Mouse (Mus musculus) MEL (cell line): ENCODE measurements around the gene 4931414P19Rik. TPM values are rescaled to one million over a fixed set of nuclear protein-coding genes. Genes with fewer than 3 reads are reported as not detected.
A peak's percentile ranks its signal among the peaks of the same experiment; 100 is the strongest.

ENCODE experiments used
- DNase-seq: peaks from one replicate; pipeline ENCODE4 v3.0.0; 2011; ENCODE audit warnings: low read depth, low spot score
- H3K27ac ChIP-seq: 2 replicates; pipeline ENCODE4 v1.5.1; 2012; ENCODE audit warnings: low read depth, mild to moderate bottlenecking, control low read depth, low read length, moderate library complexity; ENCODE audit not compliant: control insufficient read depth
- H3K27me3 ChIP-seq, 2 experiments: fragments of 150-350 bp in 1 of 2; sonication (generic) in 1 of 2; 2 replicates each; pipeline ENCODE4 v1.6.1; 2012; ENCODE audit warnings: low read length in 2 of 2, mild to moderate bottlenecking in 2 of 2, improper control_type of control experiment in 1 of 2, moderate library complexity in 1 of 2; ENCODE audit not compliant: insufficient read depth in 2 of 2, control insufficient read depth in 1 of 2
- H3K36me3 ChIP-seq, 2 experiments: 2 replicates each; pipeline ENCODE4 v1.6.1; 2012 to 2014; ENCODE audit warnings: low read length in 2 of 2, improper control_type of control experiment in 1 of 2, inconsistent platforms in 1 of 2, mild to moderate bottlenecking in 1 of 2; ENCODE audit not compliant: insufficient read depth in 2 of 2, control insufficient read depth in 1 of 2
- H3K4me1 ChIP-seq, 2 experiments: fragments of 150-350 bp in 1 of 2; sonication (generic) in 1 of 2; 2 replicates each; pipeline ENCODE4 v1.6.1; 2012; ENCODE audit warnings: low read length in 2 of 2, improper control_type of control experiment in 1 of 2, mild to moderate bottlenecking in 1 of 2; ENCODE audit not compliant: insufficient read depth in 2 of 2, control insufficient read depth in 1 of 2
- H3K4me3 ChIP-seq, 2 experiments: fragments of 150-350 bp in 1 of 2; sonication (generic) in 1 of 2; 2 replicates each; pipeline ENCODE4 v1.5.1; 2012; ENCODE audit warnings: low read depth in 2 of 2, low read length in 2 of 2, mild to moderate bottlenecking in 2 of 2, moderate library complexity in 2 of 2, control low read depth in 1 of 2, improper control_type of control experiment in 1 of 2; ENCODE audit not compliant: control insufficient read depth in 1 of 2, insufficient read depth in 1 of 2
- H3K79me2 ChIP-seq: 2 replicates; pipeline ENCODE4 v1.6.1; 2012; ENCODE audit warnings: mild to moderate bottlenecking, low read length, moderate library complexity; ENCODE audit not compliant: control insufficient read depth, poor library complexity, insufficient read depth
- H3K9ac ChIP-seq: 2 replicates; pipeline ENCODE4 v1.6.1; 2012; ENCODE audit warnings: low read depth, mild to moderate bottlenecking, control low read depth, low read length, moderate library complexity; ENCODE audit not compliant: control insufficient read depth, poor library complexity, severe bottlenecking
- H3K9me3 ChIP-seq: fragments of 150-350 bp; sonication (generic); replicated peaks from 2 replicates; pipeline ENCODE4 v1.6.1; 2012; ENCODE audit warnings: mild to moderate bottlenecking, low read length, improper control_type of control experiment, moderate library complexity; ENCODE audit not compliant: insufficient read depth
- BHLHE40 ChIP-seq: IDR thresholded peaks from 2 replicates; pipeline ENCODE4 v1.6.1; 2012; ENCODE audit warnings: low read depth, mild to moderate bottlenecking, inconsistent platforms, low read length, improper control_type of control experiment, borderline replicate concordance
- CHD1 ChIP-seq: IDR thresholded peaks from 2 replicates; pipeline ENCODE4 v1.6.1; 2012; ENCODE audit warnings: low read depth, mild to moderate bottlenecking, inconsistent platforms, low read length, improper control_type of control experiment
- CHD2 ChIP-seq: IDR thresholded peaks from 2 replicates; pipeline ENCODE4 v1.6.1; 2011; ENCODE audit warnings: low read length, improper control_type of control experiment
- E2F4 ChIP-seq: IDR thresholded peaks from 2 replicates; pipeline ENCODE4 v1.6.1; 2011; ENCODE audit warnings: low read depth, low read length, improper control_type of control experiment, borderline replicate concordance
- ELF1 ChIP-seq: IDR thresholded peaks from 2 replicates; pipeline ENCODE4 v1.6.1; 2014; ENCODE audit warnings: low read depth, mild to moderate bottlenecking, inconsistent platforms, low read length, improper control_type of control experiment, moderate library complexity
- EP300 ChIP-seq, 2 experiments: IDR thresholded peaks; 2 replicates each; pipeline ENCODE4 v1.6.1; 2011; ENCODE audit warnings: improper control_type of control experiment in 2 of 2, low read length in 2 of 2, low read depth in 1 of 2, mild to moderate bottlenecking in 1 of 2
- GABPA ChIP-seq: IDR thresholded peaks from 2 replicates; pipeline ENCODE4 v1.6.1; 2012; ENCODE audit warnings: low read depth, mild to moderate bottlenecking, inconsistent platforms, low read length, improper control_type of control experiment, moderate library complexity
- HCFC1 ChIP-seq: IDR thresholded peaks from 2 replicates; pipeline ENCODE4 v1.6.1; 2012; ENCODE audit warnings: low read depth, mild to moderate bottlenecking, inconsistent platforms, low read length, improper control_type of control experiment, moderate library complexity
- MAFK ChIP-seq: IDR thresholded peaks from 2 replicates; pipeline ENCODE4 v1.6.1; 2011; ENCODE audit warnings: low read depth, mild to moderate bottlenecking, low read length, improper control_type of control experiment, borderline replicate concordance
- MEF2A ChIP-seq: IDR thresholded peaks from 2 replicates; pipeline ENCODE4 v1.6.1; 2014; ENCODE audit warnings: low read depth, mild to moderate bottlenecking, inconsistent platforms, low read length, improper control_type of control experiment; ENCODE audit not compliant: poor library complexity, insufficient replicate concordance, severe bottlenecking; ENCODE audit errors: extremely low read depth
- MYB ChIP-seq: IDR thresholded peaks from 2 replicates; pipeline ENCODE4 v1.6.1; 2011; ENCODE audit warnings: mild to moderate bottlenecking, low read depth, low read length, improper control_type of control experiment
- MYC ChIP-seq: IDR thresholded peaks from 2 replicates; pipeline ENCODE4 v1.6.1; 2011; ENCODE audit warnings: low read depth, mild to moderate bottlenecking, low read length, improper control_type of control experiment, moderate library complexity
- NELFE ChIP-seq: IDR thresholded peaks from 2 replicates; pipeline ENCODE4 v1.6.1; 2011; ENCODE audit warnings: low read depth, low read length, improper control_type of control experiment
- NRF1 ChIP-seq: IDR thresholded peaks from 2 replicates; pipeline ENCODE4 v1.6.1; 2014; ENCODE audit warnings: low read depth, mild to moderate bottlenecking, inconsistent platforms, low read length, improper control_type of control experiment, moderate library complexity; ENCODE audit not compliant: poor library complexity, insufficient read depth, severe bottlenecking
- POLR2A ChIP-seq, 2 experiments: IDR thresholded peaks; 2 replicates each; pipeline ENCODE4 v1.6.1; 2011 to 2012; ENCODE audit warnings: low read length in 2 of 2, mild to moderate bottlenecking in 2 of 2, control low read depth in 1 of 2, improper control_type of control experiment in 1 of 2, low read depth in 1 of 2, moderate library complexity in 1 of 2; ENCODE audit not compliant: control insufficient read depth in 1 of 2, insufficient read depth in 1 of 2, poor library complexity in 1 of 2
- POLR2AphosphoS2 ChIP-seq: IDR thresholded peaks from 2 replicates; pipeline ENCODE4 v1.6.1; 2011; ENCODE audit warnings: low read length, improper control_type of control experiment
- POLR2AphosphoS5 ChIP-seq: IDR thresholded peaks from 2 replicates; pipeline ENCODE4 v1.6.1; 2012; ENCODE audit warnings: low read depth, borderline replicate concordance, mild to moderate bottlenecking, inconsistent platforms, low read length, moderate library complexity, mixed read lengths
- SIN3A ChIP-seq: IDR thresholded peaks from 2 replicates; pipeline ENCODE4 v1.6.1; 2012; ENCODE audit warnings: low read length, improper control_type of control experiment, inconsistent platforms
- SMC3 ChIP-seq: IDR thresholded peaks from 2 replicates; pipeline ENCODE4 v1.6.1; 2011; ENCODE audit warnings: low read depth, low read length, improper control_type of control experiment
- UBTF ChIP-seq: IDR thresholded peaks from 2 replicates; pipeline ENCODE4 v1.6.1; 2012; ENCODE audit warnings: low read depth, mild to moderate bottlenecking, inconsistent platforms, low read length, improper control_type of control experiment, moderate library complexity, borderline replicate concordance; ENCODE audit not compliant: insufficient read depth
- USF1 ChIP-seq: IDR thresholded peaks from 2 replicates; pipeline ENCODE4 v1.6.1; 2014; ENCODE audit warnings: low read depth, mild to moderate bottlenecking, inconsistent platforms, low read length, improper control_type of control experiment, moderate library complexity
- ZC3H11A ChIP-seq: IDR thresholded peaks from 2 replicates; pipeline ENCODE4 v1.6.1; 2012; ENCODE audit warnings: low read depth, mild to moderate bottlenecking, inconsistent platforms, low read length, improper control_type of control experiment
- polyA plus RNA-seq, 2 experiments: library from polyadenylated mRNA; stranded (reverse) in 1 of 2; unstranded in 1 of 2; fragments of >175 nt in 1 of 2; fragments of >200 nt in 1 of 2; gene quantifications; 2 replicates each; pipeline versions ENCODE4 v1.2.1 to v1.2.4; 2012; ENCODE audit warnings: low replicate concordance in 2 of 2, low read depth in 1 of 2; ENCODE audit not compliant: insufficient read length in 2 of 2, insufficient read depth in 1 of 2, missing spikeins in 1 of 2
- total RNA-seq: library from RNA; depleted of rRNA; stranded (reverse); fragments of 300-350 nt; gene quantifications from 2 replicates; pipeline ENCODE4 v1.2.3, GENCODE M21; 2012

Gene 4931414P19Rik
- total and polyA plus RNA-seq, 3 experiments: 1.9 to 4.8 TPM; not detected in 1

GRCm38 (mm10) chr14:54653496-54653895, 47.7 kb upstream of the 4931414P19Rik start (continued):
- TF ChIP-seq BHLHE40 (no peak), MYC (peak; percentile 38; the same call in 1 of the 2 replicates), CHD2 (no peak), POLR2AphosphoS5 (0 out of 2 replicates have a peak, but pooled peaks have one; percentile 29), POLR2A (IDR thresholded peaks at IDR 0.05; ENCODE audit: control insufficient read depth in 1 of 2, insufficient read depth in 1 of 2, low read depth in 1 of 2, low read length in 2 of 2, poor library complexity in 1 of 2) (peak; percentile 64 to 92; a peak in 3 of 4 replicates), NELFE (peak; percentile 83), HCFC1 (peak; percentile 78), SMC3 (no peak), EP300 (IDR thresholded peaks at IDR 0.05; ENCODE audit: low read depth in 1 of 2, low read length in 2 of 2) (no peak), CHD1 (peak; percentile 91; the same call in 1 of the 2 replicates), UBTF (no peak), ELF1 (0 out of 2 replicates have a peak, but pooled peaks have one; percentile 47), POLR2AphosphoS2 (peak; percentile 93), MAFK (no peak), MYB (no peak), GABPA (no peak), E2F4 (no peak)

- Histone ChIP-seq H3K4me1 (peaks cover 4 to 29% of the 10 kb centered on the region in 2 experiments), H3K27ac (peak overlapping the region; percentile 47), H3K36me3 (peaks cover 7 to 34% of the 10 kb centered on the region in 2 experiments; a peak in 3 of 4 replicates)
Measured at GRCm38 (mm10) chr14:54652787-54653186, 47.0 kb upstream of the 4931414P19Rik start.

GRCm38 (mm10) chr14:54651556-54651955, 45.8 kb upstream of the 4931414P19Rik start:
- DNase-seq: no peak
- Histone ChIP-seq H3K9me3 (no peaks in the 10 kb centered on the region), H3K36me3 (peaks cover 12 to 37% of the 10 kb centered on the region in 2 experiments), H3K4me1 (peaks cover 4 to 31% of the 10 kb centered on the region in 2 experiments), H3K27me3 (no peaks in the 10 kb centered on the region), H3K9ac (no peak overlapping the region), H3K79me2 (peaks cover 24% of the 10 kb centered on the region), H3K27ac (no peak overlapping the region), H3K4me3 (no peak overlapping the region)
- no peak for TF ChIP-seq NRF1
- TF ChIP-seq SIN3A: no peak
- TF ChIP-seq ELF1: no peak
- TF ChIP-seq CHD1: no peak
- TF ChIP-seq GABPA: no peak
- no peak for TF ChIP-seq MEF2A

More at GRCm38 (mm10) chr14:54652787-54653186, 47.0 kb upstream of the 4931414P19Rik start:
- DNase-seq: peak; percentile 30
- H3K79me2 ChIP-seq: peaks cover 24% of the 10 kb centered on the region
- H3K4me3 ChIP-seq: peak overlapping the region; percentile 96 to 97
- no peaks in the 10 kb centered on the region for H3K9me3 ChIP-seq
- no peaks in the 10 kb centered on the region for H3K27me3 ChIP-seq
- H3K9ac ChIP-seq: peak overlapping the region; percentile 96
- no peak for TF ChIP-seq ZC3H11A
- 0 out of 2 replicates have a peak, but pooled peaks have one; percentile 45 for TF ChIP-seq USF1
- TF ChIP-seq, all 39 proteins: peak for 1
